ENCODE assay signal across 21 mouse cellular contexts in genomic region chr4:100033944-100034343, GRCm38 (mm10).
"Had no signal": no experiment of that assay in that cellular context is flagged by ENCODE, and none has a peak within 500 bp of the region (broad histone marks: within the 10 kb centered on the region; RNA-seq: fewer than 3 reads in every experiment).

No protein-coding gene starts in this region.

- H3K4me1 ChIP-seq: liver, embryonic 13.5 days; megakaryocyte, embryonic 14.5 days had no signal

- ATAC-seq: hindbrain, postnatal 0 days; inflammation-experienced regulatory T-cells, adult 6 months; intestine, embryonic 16.5 days; midbrain, embryonic 13.5 days; midbrain, embryonic 16.5 days had no signal

- H3K9me3 ChIP-seq: limb, embryonic 10.5 days; limb, embryonic 13.5 days; liver, embryonic 13.5 days; megakaryocyte, embryonic 14.5 days; midbrain, embryonic 10.5 days; midbrain, embryonic 13.5 days; neural tube, embryonic 13.5 days had no signal

- H3K27ac ChIP-seq: hindbrain, postnatal 0 days; kidney, postnatal 0 days; layer of hippocampus, adult 2 months; limb, embryonic 10.5 days; limb, embryonic 13.5 days; liver, embryonic 13.5 days; midbrain, embryonic 10.5 days; midbrain, embryonic 13.5 days; neural tube, embryonic 13.5 days had no signal

- H3K4me2 ChIP-seq: limb, embryonic 13.5 days; liver, embryonic 13.5 days; midbrain, embryonic 13.5 days; neural tube, embryonic 13.5 days had no signal

- DNase-seq: kidney, adult 2 months; kidney, postnatal 25 days; layer of hippocampus, adult 9-11 months; liver; liver, embryonic 13.5 days; retina, postnatal 1 day; right cerebral cortex, postnatal 25 days; thymus, postnatal 25 days had no signal

- H3K36me3 ChIP-seq: limb, embryonic 10.5 days; limb, embryonic 13.5 days; liver, embryonic 13.5 days; midbrain, embryonic 10.5 days; midbrain, embryonic 13.5 days; neural tube, embryonic 13.5 days had no signal

- H3K4me3 ChIP-seq: layer of hippocampus, adult 2 months; limb, embryonic 10.5 days; limb, embryonic 13.5 days; liver, embryonic 13.5 days; megakaryocyte, embryonic 14.5 days; midbrain, embryonic 10.5 days; midbrain, embryonic 13.5 days; myocyte; neural tube, embryonic 13.5 days had no signal

- H3K27me3 ChIP-seq: liver, embryonic 13.5 days; midbrain, embryonic 13.5 days; neural tube, embryonic 13.5 days had no signal

- H3K9ac ChIP-seq: limb, embryonic 13.5 days; liver, embryonic 13.5 days; midbrain, embryonic 13.5 days; neural tube, embryonic 13.5 days had no signal
